Mouse (Mus musculus) fibroblast of lung, adult 2 months (primary cell): ENCODE measurements around the gene Dhrs3.

ENCODE experiments used
- DNase-seq: peaks from one replicate; pipeline ENCODE4 v3.0.0-alpha.2; 2011; ENCODE audit warnings: low read depth

Gene Dhrs3

DNA sequence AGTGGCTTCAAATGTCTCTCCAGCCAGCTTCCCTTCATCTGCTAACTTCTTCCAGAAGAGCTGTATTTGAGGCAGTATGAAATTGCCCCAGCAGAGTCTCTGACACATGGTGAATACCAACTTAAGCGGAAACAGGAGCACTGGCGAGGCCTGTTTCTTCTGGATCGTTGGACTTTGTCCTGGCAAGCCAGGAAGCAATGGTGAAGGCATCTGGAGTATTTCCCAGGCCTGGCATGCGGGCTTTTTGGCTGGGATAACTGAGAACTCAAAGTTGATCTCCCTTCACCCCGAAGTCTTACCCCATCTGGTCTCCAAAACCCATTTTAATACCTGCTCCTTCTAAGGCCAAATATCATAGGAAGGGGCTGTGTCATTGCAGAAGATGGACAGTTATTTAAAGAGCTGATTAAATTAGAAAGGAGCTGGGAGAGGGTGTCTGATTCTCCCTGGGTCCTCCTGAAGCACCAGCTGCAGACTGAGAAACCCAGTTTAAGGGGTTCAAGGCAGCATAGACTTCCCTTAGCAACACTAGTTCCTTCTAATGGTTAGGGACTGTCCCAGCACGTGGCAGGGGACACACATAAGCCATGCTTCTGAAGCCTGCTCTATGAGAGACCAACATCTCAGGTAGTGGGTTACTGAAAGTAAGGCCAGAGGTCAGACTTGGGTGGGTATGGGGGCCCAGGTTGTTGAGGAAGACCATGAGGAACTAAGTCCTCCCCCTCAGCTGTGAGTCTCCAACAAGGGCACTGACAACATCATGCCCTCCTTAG lies 80.5 kb downstream of the Dhrs3 start:
- DNase-seq, result no peak

DNA sequence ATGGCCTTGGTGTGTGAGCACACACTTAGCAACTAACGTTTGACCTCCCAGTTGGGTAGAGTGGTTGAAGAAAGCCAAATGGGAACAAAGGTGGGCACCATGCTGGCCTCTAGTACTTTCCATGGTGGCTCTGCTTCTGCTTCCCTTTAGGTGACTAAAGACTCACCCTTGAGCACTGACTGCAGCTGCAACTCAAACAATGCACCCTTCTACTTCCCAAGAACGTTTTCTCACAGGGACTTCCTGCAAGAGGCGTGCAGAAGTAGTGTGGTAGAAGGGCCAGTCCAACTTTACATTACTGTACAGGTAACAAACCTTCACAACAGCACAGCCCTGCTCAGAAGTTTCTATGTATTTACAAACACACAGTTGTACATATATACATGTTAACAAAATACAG lies 81.8 kb downstream of the Dhrs3 start:
- DNase-seq, result no peak

DNA sequence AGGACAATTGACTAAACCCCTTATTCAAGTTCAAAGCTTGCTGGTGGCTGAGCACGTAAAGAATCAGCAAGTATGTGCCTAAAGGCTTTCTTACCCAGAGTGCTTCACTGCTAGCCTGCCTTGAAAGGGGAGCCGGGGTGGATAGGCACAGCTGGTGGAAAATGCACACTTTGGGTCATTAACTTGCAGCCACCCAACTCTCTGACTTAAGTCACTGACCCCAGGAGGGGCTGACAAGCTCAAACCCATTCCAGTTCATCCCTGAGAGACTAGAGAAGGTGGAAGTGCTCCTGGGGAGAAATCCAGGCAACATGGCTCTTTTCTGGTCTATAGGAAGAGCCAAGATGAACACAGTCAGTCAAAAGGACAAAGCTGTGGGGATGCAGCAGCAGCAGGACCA lies 82.9 kb downstream of the Dhrs3 start:
- DNase-seq, result no peak

DNA sequence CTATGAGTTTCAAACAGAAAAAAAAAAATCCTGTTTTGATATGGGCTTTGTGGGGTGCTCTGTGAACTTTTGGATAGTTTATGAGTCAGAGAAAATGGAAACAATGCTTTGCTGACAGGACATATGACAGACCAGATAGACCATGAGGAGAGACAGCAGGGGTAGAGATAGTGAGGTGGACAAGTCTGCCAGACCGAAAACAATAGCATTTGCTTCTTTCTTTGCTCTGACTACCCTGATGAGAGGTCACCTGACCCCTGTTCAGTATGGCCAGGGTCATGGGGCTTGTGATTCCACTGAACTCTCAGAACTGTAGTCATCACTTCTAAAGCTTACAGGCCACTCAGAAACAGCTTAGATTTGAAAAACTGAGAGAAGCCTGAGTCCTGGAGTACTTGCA lies 84.4 kb downstream of the Dhrs3 start:
- DNase-seq, result no peak
